Mouse (Mus musculus): Measurements from ENCODE around the gene Lmod3.
A peak's percentile ranks its signal among the peaks of the same experiment; 100 is the strongest.

Gene Lmod3

DNA sequence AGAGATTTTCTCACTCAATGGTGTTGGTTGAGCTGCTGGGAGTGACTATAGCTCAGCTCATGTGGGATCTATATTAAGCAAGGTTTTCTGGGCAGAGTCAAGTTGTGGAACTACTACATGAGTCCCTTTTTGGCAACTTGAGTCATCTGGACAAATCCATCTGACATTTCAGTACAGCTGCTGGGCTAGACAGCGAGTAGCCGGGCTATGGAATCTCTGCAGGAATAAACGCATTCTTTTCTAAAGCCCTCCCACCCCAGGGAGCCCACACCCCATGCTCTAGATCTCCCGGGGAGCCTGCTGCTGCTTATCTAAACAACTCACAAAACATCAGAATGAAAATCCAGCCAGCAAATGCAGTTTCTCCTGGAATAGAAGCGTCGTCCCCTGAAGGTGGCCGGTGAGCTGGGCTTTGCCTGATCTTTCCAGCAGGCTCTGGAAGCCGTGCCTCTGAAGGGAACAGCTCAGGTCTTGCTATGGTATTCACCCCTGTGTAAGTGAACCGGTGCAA, at the start of gene Lmod3:
TSS of gene Lmod3 (minus strand) at position 49 of the 511 bp plus-strand sequence.
- no peak for DNase-seq

DNA sequence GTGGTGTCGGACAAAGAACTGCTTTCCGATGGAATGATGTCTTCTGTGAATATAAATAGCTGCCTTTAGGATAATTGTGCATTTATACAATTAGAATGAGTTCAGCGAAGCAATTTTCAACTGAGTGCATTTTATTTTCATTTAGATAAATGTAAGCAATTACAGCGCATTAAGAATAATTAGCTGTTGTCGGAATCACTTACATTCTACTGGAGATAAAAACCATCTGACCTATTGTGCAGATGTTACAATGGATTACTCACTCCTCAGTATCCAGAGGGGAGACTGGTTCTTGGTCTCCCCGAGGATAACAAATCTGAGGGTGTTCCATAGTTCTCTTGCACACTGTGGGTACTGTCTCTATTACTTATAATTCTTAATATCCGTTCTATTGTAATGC, 49.7 kb upstream of the Lmod3 start:
- DNase-seq = no peak

DNA sequence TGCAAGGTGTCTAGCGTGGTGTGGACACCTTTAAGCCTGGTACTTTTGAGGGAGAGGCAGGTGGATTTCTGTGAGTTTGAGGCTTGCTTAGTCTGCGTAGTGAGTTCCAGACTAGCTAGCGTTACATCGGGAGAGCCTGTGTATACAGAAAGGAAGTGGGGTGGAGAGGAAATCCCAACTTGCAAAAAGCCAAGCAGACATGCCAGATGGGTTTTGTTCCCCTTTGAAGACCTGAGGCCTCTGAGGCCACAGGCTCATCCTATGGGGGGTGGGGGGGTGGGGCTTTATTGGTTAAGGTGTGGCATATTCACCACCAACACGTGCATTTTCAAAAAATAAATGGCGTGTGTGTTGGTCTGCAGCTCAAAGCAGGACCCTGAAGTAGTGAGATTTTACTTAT, 48.1 kb upstream of the Lmod3 start:
- DNase-seq = no peak

DNA sequence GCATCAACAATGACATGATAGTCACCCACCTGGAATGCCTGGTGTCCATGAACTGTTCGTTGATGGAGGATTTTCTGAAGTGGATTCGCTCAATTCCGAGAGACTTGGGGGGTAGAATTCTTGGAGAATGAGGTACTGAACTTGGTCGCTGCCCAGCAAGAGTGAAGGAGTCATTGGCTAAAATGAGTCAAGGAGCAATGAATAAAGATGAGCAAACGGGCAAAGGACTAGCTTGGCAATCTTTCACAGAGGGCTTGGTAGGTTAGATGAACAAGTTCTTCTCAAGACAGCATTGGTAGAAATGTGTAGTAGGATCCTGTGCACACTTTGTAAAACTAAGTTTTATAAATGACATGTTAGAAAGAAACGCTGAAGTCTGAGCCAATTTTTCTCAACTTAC, 47.6 kb upstream of the Lmod3 start:
- DNase-seq = no peak

DNA sequence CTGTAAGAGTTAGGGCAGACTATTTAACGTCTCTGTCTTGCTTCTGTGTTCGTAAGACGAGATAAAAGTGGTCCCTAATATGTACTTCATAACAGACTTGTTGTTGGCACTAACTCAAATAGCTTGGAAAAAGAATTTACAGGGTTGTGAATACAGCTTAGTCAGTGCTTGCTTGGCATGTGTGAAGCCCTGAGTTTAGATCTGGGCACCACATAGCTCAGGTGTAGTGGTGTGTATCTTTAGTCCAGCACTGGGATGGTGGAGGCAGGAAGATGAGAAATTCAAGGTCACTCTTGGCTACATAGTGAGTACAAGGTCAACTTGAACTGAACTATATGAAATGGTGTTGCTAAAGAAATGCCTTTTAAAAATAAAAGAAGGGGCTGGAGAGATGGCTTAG, 44.6 kb upstream of the Lmod3 start:
- DNase-seq = no peak

DNA sequence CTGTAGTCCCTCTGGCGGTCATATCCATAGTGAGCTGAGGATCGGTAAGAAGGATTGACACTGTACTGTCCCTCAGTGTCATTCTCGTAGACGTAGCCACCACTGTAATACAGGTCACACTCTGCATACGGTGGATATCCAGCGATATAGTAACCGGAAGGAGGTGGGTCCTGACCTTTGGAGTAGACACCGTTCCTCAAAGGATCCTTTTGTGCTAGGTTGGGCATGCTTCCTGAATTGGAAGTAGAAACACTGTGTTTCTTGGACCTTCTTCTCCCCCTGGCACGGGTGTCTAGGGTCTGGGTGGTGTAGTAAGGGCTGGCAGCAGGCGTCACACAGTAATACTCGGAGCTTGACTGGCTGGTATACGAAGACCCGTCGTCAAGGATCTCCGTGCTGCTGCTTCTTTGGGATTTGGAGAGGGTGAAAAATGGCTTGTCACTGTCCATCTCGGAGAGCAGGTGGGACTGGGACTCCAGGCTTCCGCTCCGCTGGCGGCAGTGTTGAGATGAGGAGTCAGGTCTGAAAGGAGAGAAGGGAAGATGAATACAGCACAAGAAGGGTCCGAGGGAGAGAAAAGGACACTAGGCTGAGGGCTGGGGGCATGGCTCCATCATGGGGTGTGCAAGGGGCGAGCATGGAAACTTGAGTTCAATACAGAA, 43.4 kb upstream of the Lmod3 start:
- DNase-seq = no peak

DNA sequence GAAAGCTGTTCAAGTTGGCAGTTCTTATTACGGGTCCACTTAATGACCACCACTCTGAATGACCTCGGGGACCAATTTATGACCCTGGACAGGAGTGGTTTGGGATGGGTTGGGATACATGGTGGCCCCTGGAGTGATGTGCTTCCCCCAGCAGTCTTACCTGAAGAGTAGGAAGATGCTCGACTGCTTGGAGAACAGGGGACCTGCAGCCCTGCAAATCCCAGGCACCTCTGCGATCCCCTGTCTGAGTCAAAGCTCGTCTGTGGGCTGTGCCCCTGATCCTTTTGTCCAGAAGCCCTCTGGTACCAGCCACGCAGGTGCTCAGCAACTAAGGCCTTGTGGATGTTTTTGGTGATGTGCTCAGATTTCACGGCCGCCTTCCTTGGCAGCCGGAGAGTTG, 42.9 kb upstream of the Lmod3 start:
- DNase-seq = no peak

DNA sequence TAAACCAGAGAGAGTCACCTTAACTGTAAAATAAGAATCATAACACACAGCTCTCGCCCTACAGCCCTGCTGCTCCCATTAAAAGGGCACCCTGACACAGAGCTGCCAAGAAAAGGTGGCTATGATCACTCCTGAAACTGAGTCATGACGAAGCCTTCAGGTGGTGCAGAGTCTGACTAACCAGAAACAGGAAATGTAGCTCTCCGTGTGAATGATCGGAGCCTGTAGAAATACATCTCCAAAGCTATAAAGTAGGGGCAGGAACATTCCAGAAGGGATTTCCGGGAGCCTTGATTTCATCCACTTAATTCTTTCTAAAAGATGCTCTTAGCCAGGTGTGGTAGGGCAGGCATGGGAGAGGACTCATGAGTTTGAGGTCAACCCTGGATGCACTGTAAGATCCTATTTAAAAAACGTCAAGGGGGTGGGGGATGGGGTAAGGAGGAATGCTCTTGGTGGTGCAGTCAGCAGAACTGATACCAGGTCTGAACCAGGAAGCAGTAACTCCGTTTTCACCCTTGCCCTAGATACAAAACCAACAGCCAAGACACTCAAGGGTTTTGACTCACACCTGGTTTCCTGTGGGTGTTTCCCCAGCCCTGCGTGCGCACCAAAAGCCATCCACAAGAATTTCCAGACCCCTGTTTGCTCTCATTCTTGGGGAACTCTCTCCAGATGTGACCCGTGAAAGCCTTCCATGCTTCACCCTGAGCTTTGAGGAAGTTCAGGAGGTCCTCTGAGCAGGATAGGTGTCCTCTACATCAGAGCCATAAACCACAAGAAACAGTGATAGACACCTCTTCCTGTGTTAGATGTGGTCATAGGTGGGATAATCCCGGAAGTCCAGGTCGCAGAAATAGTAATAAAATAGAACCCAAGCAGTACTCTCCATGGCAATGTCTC, 41.4 kb upstream of the Lmod3 start:
- DNase-seq = no peak

DNA sequence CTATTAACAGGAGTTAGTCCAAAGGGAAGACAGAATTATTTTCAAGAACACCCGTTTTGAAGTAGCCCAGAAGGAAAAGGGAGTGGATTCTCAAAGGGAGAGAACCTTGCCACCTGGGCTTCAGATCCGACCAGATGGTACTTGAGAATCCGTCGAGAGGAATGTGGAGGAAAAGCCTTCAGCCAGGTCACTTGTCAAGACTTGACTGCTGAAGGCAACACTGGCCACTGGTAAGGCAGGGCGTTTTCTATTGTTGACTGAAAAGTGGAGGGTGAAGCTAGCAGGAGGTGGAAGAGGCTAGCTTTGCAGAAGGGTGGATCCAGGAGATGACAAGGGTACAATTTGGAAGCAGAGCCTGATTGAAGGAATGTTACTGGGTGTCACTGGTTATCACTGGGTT, 40.3 kb upstream of the Lmod3 start:
- no peak for DNase-seq

DNA sequence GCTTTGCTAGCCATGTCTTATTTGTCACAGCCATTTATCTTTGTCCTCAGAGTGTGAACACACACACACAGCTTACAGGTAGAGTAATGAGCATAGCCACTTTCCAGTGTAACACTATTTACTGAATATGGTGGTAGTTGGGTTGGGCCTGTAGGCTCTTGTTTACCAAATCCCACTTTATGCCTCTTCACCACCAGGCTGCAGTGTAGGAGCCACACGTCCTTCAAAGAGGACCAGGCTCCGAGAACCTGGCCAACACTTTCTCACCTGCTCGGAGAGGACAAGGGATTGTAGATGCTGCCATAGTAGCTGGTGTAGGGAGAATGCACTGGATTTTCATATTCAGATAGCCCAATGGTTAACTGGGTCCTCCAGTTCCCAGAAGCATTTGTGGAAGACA, 39.5 kb upstream of the Lmod3 start:
- DNase-seq = no peak

DNA sequence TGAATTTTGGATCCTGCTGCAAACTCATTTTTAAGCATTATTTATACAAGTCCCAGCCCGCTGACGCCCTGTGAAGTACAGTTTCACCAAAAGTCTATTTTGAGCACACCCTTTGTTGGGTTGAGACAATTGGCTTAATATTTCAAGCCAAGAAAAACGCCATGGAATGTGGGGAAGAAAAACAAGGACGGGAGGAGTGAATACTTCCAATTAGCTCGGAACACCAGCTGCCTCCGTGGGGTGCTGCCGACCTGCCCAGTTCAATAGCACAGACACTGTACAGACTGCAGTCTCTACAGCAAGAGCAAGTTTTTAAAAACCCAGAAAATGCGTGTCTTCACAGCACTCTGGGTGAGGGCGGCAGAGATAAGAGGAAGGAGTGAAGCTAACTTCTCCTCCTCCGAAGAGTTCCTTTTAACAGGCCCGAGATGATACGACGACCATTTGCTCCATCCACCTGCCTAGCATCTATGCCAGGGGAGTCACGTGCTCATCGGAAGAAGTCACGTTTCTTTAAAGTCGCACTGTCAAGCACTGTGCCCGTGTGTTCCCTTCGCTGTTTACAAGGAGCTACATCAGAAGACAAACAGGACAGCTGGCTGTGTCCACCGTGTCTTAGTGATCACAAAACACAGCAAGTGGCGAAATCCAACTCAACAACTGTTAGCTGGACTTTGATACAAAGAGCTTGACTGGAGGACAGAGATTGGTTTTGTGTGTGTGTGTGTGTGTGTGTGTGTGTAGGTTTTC, 38.8 kb upstream of the Lmod3 start:
- no peak for DNase-seq

DNA sequence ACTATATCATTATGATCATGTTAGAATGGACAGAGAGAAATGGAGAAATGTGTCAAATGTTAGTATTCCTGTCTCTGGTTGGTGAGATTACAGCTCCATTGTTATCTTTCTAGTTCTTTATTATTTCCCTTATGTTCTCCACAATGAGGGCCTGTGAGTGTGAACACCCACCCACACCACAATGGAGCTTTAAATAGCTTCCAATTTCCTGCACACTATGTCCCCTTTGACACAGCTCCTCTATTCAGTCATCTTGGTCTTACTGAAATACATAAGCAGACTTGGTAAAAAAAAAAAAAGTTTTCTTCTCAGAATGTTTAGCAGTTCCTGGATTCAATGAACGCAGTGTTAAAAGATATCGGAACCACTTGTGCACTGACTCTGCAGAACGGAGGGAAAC, 38.1 kb upstream of the Lmod3 start:
- no peak for DNase-seq

DNA sequence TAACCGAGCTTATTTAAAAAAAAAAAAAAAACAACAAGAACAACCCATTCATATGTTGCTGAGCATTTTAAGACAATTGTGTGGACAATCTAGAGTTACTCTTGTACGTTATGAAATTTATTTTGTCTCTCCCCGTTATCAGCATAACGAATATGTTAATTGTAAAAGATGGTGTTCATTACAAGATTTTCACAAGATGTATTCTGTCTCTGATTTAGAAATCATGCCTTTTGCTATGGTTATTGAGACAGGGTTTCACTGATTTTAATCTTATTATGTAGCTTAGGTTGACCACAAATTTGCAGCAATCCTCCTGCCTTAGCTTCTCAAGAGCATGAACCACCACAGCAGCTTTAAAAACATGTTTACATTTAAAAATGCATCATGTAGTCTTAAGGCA, 37.3 kb upstream of the Lmod3 start:
- no peak for DNase-seq

DNA sequence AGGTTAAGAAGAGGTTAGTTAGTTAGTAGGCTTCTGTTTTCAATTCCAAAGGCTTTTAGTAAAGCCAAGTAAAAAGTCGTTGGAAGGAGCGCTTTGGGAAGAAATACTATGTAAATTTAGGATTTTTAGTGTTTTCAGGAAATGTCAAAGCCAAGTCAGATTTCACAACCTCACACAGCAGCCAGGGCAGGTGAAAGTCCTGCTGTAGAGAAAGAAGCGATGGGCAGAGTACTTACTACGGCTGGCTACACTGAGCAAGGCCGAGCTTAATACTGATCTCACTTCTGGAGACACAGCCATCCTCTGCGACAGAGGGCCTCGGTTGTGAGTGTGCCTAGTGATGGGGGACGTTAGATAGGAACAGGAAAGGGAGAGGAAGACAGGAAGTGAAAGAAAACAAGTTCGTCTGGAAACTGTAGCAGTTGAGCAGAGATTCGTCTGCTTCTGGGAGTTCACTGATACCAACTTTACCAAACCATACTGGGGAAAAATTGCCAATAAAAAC, 36.8 kb upstream of the Lmod3 start:
- no peak for DNase-seq

DNA sequence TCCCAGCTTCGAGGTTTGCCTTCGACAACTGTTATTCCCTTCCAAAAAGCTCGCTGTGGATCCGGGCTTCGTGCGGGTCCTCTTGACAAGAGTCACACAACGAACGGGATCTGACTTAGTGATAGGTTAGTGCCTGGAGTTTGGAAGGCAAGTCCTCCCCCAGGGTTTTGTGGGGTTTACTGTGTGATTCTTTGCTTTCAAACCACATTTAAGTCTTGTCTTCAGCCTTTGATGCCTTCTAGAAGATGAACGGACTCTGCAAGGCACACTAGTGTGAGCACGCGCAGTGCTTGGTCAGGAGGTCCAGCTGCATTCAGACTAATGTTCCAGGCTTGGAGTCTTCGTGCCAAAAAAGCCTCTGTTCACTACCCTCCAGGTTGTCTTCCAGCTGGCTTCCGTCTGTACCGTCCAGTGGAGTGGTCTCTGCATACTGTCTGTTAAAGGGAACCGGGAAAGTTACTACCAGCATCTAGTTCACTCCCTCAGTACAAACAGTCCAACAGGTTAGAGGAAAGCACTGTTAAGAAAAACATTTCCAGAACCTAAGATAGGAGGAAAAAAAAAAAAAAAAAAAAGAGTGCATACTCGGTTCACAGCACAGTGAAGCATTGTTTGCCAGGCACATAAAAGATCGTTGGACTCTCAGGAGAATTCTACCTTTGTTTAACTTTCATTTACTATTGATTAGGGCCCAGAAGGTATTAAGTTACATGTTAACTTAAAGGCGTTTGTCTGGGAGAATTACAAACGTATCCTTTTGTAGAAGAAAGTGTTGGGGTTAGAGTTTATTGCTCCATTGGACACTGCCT, 35.7 kb upstream of the Lmod3 start:
- DNase-seq = no peak

DNA sequence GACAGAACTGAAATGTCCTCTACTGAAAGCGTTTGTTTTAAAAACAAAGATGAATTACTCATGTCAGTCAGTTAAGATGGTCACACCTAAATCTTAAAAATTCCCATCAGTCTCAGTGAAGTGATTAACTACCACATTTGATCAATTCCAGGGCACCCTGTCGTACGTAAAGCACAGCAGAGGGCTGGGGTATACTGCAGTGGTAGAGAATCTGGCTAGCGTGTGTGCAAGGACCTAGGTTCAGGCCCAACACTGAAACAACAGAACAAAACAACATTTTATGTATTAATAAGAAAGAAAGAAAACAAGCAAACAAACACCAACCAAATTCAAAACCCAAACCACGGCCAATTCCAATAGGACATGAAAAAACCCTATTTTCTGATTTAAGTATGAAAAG, 33.8 kb upstream of the Lmod3 start:
- DNase-seq = no peak

DNA sequence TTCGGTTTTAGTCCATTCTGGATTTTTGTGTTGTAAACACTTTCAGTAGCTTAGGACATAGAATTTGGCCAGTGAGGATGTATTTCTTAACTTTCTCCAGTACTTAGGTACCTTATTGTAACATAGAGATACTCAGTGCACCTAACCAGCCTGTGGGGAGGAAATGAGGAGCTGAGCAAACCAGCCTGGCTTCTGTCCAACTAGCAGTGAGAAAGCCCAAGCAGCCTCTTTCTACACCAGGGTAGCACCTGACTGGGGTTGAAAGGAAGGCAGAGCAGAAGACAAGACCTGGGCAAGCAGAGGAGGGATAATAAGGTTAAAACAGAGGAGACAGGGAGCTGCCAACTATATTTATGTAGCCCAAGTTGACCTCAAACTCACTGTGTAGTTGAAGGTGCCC, 31.1 kb upstream of the Lmod3 start:
- DNase-seq = no peak

DNA sequence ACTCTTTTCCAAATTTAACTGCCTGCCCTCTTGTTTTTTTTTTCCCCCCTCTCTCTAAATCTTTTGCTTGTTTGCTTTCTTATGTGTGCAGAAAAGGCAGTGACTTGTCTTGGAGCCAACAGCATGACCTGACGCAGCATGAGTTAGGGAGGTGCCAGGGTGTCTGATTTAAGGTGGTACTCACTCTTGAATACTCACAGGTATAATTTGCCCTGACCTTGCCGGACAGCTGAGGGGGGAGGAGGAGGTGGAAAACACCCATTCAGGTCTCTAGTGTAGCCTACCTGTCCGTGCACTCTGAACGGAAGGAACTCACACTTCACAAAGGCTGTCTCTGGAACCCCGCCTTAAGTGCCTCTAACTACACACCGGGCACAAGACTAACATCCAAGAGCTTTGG, 26.3 kb upstream of the Lmod3 start:
- DNase-seq = no peak

DNA sequence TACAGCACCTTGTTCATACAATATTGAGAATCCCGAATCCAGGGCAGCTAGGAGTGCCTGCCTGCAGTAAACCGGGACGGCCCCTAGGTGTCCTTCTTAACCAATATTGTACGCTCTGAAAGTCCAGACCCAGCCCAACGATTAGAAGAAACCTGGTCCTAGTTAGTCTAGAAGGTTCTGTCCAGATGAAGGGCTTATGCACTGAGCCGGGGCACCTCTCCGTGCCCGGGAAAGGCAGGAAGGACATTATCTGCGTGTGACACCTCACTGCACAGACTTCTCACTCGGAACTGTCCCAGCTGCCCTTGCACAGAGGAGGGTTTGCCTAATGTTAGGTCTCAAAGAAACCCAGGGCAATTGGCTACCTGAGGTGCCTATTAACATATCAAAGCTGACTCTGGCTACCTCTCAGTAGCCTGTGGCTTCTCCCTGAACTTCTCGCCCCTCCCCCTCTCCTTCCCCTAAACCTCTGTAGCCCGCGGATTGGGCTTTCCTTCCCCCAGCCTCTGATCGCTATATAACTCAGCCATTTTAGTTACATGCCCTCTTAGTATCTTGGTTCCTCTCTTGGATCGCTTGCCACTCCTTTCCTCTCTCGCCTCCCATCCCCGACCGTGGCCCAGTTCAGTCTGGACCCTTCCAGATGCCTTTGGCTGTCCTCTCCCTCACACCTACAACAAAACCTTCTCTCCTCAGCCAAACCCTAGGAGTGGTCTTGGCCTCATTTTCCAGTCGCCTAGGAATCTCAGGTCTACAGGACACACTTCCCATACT, 25.6 kb upstream of the Lmod3 start:
- DNase-seq = peak; percentile 65

DNA sequence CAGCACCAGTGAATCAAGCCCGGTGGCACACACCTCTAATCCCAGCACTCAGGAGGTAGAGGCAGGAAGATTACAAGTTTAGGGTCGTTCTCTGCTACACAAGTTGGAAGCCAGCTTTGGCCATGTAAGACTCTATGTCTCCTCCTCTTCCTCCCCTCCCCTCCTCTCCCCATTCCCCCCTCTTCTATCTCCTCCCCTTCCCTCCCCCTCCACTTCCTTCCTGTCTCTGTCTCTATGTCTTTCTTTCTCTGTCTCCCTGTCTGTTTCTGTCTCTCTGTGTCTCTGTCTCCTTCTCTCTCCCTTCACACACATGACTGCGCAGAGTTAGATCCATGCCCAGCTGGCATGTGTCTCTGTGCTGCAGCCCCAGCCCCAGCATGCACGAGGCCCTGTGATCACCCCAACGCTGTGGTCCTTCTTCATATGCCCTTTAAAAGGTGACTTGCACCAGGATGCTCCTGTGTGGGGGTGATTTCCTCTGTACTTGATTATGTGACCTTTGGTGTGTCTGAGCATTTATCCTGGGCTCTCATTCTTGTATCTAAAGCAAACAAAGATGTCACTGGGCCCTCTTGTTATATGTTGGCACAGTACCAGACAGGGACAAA, 24.4 kb upstream of the Lmod3 start:
- DNase-seq = no peak

DNA sequence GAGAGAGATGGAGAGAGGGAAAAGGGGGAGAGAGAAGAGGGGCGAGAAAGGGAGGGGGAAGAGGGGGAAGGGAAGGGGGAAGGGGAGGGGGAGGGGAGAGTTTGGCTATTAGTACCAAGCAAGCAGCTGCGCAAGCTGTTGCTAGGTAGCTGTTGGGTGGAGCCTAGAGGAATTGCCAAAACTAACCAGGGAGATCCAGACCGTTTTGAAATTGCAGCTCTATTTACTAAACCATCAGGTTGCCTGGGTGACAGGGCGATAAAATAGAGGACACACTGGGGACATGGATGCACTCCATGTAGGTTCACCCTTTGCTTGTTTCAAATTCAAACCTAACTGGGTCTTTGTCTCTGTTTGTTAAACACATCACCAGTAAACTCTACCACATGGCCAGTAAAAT, 23.8 kb upstream of the Lmod3 start:
- no peak for DNase-seq
